Mouse (Mus musculus): ENCODE data around the gene S100a16. TPM values are rescaled to one million over a fixed set of nuclear protein-coding genes. Genes with fewer than 3 reads are reported as not detected.

S100a16 gene
- polyA plus RNA-seq, 1 experiment from 2014 or later: 192 TPM

DNA sequence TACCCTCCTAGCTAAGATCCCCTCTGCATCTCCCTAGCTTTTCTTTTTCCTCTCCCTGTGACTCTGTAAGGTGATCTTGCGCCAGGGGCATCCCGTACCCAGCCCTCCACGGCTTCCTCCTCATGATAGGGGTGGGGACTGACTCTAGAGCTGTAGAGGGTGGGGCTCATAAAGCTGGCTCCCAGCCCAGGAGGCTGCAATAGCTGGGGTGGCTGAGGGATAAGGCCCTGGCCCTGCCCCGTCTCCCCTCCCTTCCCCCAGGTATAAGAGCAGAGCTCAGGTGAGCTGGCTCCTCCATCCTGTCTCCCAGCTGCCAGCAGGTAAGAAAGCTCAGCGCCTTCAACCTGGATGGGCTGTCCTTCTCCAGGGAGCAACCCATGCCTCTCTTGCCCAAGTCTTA is 10.5 kb upstream of the S100a16 start, which contains the start of gene S100a14:
TSS of gene S100a14 (plus strand) at position 277 of the 400 bp plus-strand sequence.
- H3K27ac ChIP-seq: 0 out of 2 replicates have a peak within 1 kb of the TSS, but pooled peaks have one; percentile 2

DNA sequence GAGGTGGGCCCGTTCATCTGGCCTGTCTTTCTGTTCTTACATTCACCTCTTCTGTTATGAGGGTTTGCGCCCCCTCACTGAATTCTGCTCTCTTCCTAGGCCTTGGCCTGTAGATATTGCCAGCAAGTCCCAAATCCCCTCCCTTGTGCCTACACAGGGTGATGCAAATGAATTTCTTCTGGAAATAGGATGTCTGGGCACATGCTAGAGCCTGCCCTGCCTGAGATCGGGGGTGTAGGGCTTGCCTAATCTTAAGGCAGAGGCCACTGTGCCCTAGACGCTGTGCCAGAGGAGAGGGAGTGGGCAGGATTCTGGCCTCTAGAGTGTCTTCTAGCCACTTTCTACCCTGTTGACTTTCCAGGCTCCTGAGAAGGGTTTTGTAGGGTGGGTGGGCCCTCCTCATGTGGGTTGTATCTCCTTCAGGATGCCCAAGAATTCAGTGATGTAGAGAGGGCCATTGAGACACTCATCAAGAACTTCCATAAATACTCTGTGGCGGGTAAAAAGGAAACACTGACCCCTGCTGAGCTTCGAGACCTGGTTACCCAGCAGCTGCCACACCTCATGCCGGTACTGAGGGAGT is 9.7 kb upstream of the S100a16 start:
- Histone ChIP-seq H3K9me3 (replicated peaks) (no peaks in the 10 kb centered on the region), H3K9ac (no peak overlapping the region), H3K4me1 (peaks cover 11% of the 10 kb centered on the region; the same call in 1 of the 2 replicates), H3K4me3 (replicated peaks) (no peak overlapping the region), H3K27me3 (no peaks in the 10 kb centered on the region), H3K27ac (no peak overlapping the region), H3K36me3 (no peaks in the 10 kb centered on the region), H3K4me2 (no peak overlapping the region)
- WGBS: 89% methylated on average over 7 of the region's 7 CpGs
- ATAC-seq (replicated peaks; ENCODE audit: low FRiP score): no peak

More for the DNA sequence above, 10.5 kb upstream of the S100a16 start, which contains the start of gene S100a14:
- no peaks in the 10 kb centered on the region for H3K36me3 ChIP-seq
- peak; percentile 69; the same call in 1 of the 2 replicates for ATAC-seq (replicated peaks; ENCODE audit: low FRiP score)
- H3K27me3 ChIP-seq: no peaks in the 10 kb centered on the region
- no peaks in the 10 kb centered on the region for H3K9me3 ChIP-seq (replicated peaks)
- H3K9ac ChIP-seq: no peak within 1 kb of the TSS
- H3K4me2 ChIP-seq: no peak within 1 kb of the TSS
- no peak within 1 kb of the TSS for H3K4me3 ChIP-seq (replicated peaks)
- 57% methylated on average over 5 of the region's 5 CpGs for WGBS
- peaks cover 11% of the 10 kb centered on the region; the same call in 1 of the 2 replicates for H3K4me1 ChIP-seq

DNA sequence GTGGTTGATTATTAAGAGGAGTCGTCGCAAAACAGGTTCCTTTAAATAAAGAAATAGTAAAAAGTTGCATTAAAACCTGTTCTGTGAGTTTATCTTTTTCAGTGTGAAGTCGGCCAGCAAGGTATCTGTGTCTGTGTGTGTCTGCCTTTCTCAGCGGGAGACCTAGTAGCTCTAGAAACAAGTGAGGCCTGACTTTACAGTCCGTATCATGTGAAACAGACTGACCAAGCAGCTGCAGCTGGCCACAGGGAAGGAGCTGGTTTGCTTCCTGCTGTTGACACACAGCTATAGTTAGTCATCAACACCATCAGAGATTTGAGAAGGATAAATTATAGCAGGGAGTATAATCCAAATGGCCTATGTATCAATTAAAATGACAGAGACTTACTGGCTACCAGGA is 5.3 kb upstream of the S100a16 start:
- ATAC-seq (replicated peaks; ENCODE audit: low FRiP score): no peak
- Histone ChIP-seq H3K27ac (no peak overlapping the region), H3K27me3 (no peaks in the 10 kb centered on the region), H3K36me3 (no peaks in the 10 kb centered on the region), H3K9ac (no peak overlapping the region), H3K4me3 (replicated peaks) (no peak overlapping the region), H3K4me1 (peaks cover 5% of the 10 kb centered on the region), H3K4me2 (no peak overlapping the region), H3K9me3 (replicated peaks) (no peaks in the 10 kb centered on the region)
- 62% methylated on average over 5 of the region's 5 CpGs for whole genome bisulfite sequencing

DNA sequence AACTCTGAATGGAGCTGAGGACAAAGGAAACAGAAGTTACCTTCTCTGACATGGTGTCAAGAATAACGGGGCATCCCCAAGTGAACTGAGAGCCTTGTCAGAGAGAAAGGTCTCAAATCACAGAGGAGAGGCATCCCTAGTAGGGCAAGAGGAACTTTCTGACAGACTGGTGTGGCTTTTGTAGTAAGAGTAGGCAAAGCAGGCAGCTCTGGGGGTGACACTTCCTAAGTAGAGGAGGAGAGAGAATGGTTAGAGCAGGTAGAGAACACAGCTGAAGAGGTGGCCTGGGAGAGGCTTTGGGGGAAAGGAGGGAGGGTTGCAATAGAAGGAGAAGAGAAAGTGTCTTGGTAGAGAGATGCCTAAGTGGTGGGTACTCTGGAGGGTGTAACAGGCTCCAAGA is 1.6 kb upstream of the S100a16 start:
- no peaks in the 10 kb centered on the region for H3K36me3 ChIP-seq
- whole genome bisulfite sequencing: 67% methylated on average over 1 of the region's 1 CpGs
- no peak for ATAC-seq (replicated peaks; ENCODE audit: low FRiP score)

DNA sequence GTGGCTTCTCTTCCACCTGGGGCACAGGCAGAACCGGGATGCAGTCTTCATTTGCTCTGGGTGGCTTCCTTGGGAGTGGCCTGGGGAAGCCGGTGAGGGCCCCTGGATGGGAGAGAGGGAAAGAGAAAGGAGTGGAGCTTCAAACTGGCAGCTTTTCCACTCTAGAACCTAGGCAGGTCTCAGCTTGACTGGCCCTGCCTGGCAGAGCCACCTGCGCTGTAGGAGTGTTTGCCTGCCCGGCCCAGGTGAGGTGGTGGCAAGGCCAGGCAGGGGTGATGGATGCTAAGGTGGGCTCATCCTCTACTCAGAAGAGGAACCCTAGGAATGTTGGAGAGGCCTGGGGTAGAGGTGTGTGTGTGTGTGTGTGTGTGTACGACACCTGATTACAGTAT is 847 bp downstream of the S100a16 start:
- H3K4me3 ChIP-seq (replicated peaks): peak overlapping the region; percentile 32

More for the DNA sequence above, 1.6 kb upstream of the S100a16 start:
- H3K9ac ChIP-seq: no peak overlapping the region
- peaks cover 28% of the 10 kb centered on the region for H3K4me1 ChIP-seq
- H3K4me3 ChIP-seq (replicated peaks): no peak overlapping the region
- no peak overlapping the region for H3K4me2 ChIP-seq
- no peaks in the 10 kb centered on the region for H3K27me3 ChIP-seq
- H3K27ac ChIP-seq: no peak overlapping the region
- H3K9me3 ChIP-seq (replicated peaks): no peaks in the 10 kb centered on the region

DNA sequence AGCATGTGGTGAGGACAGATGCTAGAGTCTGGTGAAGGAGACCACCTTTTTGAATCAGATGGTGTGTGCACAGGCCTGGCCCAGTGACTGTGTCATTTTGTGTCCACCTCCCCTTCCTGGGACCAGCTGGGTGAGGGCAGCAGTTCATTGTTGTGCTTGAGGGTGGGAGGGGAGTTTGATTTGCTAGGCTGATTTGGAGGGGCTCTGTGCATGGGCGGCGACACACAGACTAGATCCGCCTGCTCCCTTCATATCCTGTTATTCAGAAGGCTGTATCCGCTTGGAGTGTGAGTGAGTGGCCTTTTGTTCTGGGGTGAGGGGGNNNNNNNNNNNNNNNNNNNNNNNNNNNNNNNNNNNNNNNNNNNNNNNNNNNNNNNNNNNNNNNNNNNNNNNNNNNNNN is 3.9 kb downstream of the S100a16 start:
- H3K27ac ChIP-seq: peak overlapping the region; percentile 78
- ATAC-seq (replicated peaks; ENCODE audit: low FRiP score): peak; percentile 34; the same call in 1 of the 2 replicates
- no peaks in the 10 kb centered on the region for H3K36me3 ChIP-seq
- H3K9me3 ChIP-seq (replicated peaks): no peaks in the 10 kb centered on the region
- H3K4me1 ChIP-seq: peaks cover 47% of the 10 kb centered on the region
- 24% methylated on average over 4 of the region's 4 CpGs for WGBS
- H3K4me2 ChIP-seq: peak overlapping the region; percentile 44
- H3K27me3 ChIP-seq: no peaks in the 10 kb centered on the region
- H3K9ac ChIP-seq: peak overlapping the region; percentile 36; the same call in 1 of the 2 replicates
- peak overlapping the region; percentile 30 for H3K4me3 ChIP-seq (replicated peaks)

More for the DNA sequence above, 847 bp downstream of the S100a16 start:
- no peaks in the 10 kb centered on the region for H3K27me3 ChIP-seq
- 63% methylated on average over 5 of the region's 5 CpGs for WGBS
- peak overlapping the region; percentile 29 for H3K9ac ChIP-seq
- H3K36me3 ChIP-seq: no peaks in the 10 kb centered on the region
- no peak for ATAC-seq (replicated peaks; ENCODE audit: low FRiP score)
- H3K27ac ChIP-seq: peak overlapping the region; percentile 91
- H3K4me2 ChIP-seq: peak overlapping the region; percentile 47
- no peaks in the 10 kb centered on the region for H3K9me3 ChIP-seq (replicated peaks)
- H3K4me1 ChIP-seq: peaks cover 47% of the 10 kb centered on the region

DNA sequence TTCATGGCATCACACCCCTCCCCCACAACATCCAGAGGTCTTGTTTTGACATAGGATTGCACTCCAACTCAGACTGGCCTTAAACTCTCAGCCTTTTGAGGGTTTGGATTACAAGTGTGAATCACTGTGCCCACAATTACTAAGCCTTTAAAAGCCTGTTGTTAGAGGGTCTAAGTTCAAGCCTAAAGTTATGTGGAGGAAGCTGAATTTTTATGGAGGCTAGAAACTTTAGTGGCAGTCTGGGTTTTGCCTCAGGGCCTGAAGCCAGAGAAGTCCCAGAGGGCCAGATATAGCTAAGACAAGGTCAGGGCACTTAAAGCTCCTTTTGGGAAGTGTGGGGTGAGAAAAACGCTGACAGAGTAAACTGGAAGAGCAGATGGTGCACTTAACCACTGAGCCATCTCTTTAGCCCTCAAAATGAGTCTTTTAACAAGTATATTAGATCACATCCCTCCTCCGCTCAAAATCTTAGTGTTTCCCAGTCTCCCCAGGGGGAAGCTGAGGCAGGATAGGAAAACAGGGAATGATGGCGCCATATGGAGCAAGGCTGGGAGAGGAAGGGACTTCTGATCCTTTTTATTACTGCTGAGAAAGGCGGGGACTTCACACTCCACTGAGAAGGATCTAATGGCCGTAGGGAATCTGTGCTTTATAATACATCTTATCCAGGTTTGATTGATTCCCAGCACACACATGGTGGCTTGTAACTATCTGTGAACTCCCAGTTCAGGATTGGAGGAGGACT is 12.8 kb downstream of the S100a16 start:
- 23% methylated on average over 5 of the region's 5 CpGs for WGBS
- ATAC-seq (replicated peaks; ENCODE audit: low FRiP score): 0 out of 2 replicates have a peak, but pooled peaks have one; percentile 29
- H3K4me1 ChIP-seq: peaks cover 9% of the 10 kb centered on the region; the same call in 1 of the 2 replicates
- H3K27me3 ChIP-seq: no peaks in the 10 kb centered on the region
- no peaks in the 10 kb centered on the region for H3K36me3 ChIP-seq
- H3K27ac ChIP-seq: 0 out of 2 replicates have a peak overlapping the region, but pooled peaks have one; percentile 4
- H3K4me3 ChIP-seq (replicated peaks): no peak overlapping the region
- H3K4me2 ChIP-seq: no peak overlapping the region
- no peak overlapping the region for H3K9ac ChIP-seq
- H3K9me3 ChIP-seq (replicated peaks): no peaks in the 10 kb centered on the region

DNA sequence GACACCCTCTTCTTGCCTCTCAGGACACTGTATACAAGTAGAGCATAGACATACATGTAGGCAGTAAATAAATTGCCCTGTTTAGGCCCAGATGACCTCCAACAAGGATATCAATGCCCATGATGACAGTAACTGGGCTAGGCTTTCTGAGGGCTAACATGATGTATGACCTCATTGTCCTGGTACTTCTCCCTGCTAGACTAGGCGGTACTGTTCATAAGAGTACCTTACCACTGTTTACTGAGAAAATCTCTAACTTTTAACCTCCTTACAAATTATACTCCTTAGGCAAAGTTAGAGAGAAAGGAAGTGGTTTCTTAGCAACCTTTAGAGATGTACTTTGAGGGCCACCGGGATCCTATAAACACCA is 13.4 kb downstream of the S100a16 start:
- WGBS: 79% methylated on average over 2 of the region's 2 CpGs
- H3K4me3 ChIP-seq (replicated peaks): no peak overlapping the region
- H3K27ac ChIP-seq: no peak overlapping the region
- no peak overlapping the region for H3K9ac ChIP-seq
- H3K36me3 ChIP-seq: no peaks in the 10 kb centered on the region
- H3K27me3 ChIP-seq: no peaks in the 10 kb centered on the region
- H3K4me1 ChIP-seq: peaks cover 9% of the 10 kb centered on the region; the same call in 1 of the 2 replicates
- no peak for ATAC-seq (replicated peaks; ENCODE audit: low FRiP score)
- H3K4me2 ChIP-seq: no peak overlapping the region
- H3K9me3 ChIP-seq (replicated peaks): no peaks in the 10 kb centered on the region

DNA sequence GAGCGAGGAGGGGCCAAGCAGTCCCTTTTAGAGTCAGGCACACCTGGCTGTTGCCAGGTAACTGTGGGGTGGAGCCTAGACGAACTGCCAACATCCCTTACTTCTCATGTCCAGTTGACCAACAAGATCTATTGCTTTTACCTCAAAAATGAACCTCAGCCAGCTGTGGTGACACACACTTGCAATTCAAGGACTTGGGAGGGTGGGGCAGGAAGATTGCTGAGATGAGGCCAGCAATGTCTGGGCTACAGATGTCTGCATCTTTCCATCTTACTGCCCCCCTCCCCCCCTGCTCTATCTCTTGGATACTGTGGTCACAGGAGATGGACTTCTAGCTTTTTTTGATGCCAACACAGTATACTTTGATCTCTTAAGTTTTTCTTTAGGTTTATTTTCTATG is 15.2 kb downstream of the S100a16 start:
- Histone ChIP-seq H3K27me3 (no peaks in the 10 kb centered on the region), H3K4me3 (replicated peaks) (no peak overlapping the region), H3K4me1 (peaks cover 9% of the 10 kb centered on the region; the same call in 1 of the 2 replicates), H3K9ac (no peak overlapping the region), H3K9me3 (replicated peaks) (no peaks in the 10 kb centered on the region), H3K36me3 (no peaks in the 10 kb centered on the region), H3K4me2 (no peak overlapping the region), H3K27ac (no peak overlapping the region)
- ATAC-seq (replicated peaks; ENCODE audit: low FRiP score): no peak
- WGBS: 90% methylated on average over 2 of the region's 2 CpGs

DNA sequence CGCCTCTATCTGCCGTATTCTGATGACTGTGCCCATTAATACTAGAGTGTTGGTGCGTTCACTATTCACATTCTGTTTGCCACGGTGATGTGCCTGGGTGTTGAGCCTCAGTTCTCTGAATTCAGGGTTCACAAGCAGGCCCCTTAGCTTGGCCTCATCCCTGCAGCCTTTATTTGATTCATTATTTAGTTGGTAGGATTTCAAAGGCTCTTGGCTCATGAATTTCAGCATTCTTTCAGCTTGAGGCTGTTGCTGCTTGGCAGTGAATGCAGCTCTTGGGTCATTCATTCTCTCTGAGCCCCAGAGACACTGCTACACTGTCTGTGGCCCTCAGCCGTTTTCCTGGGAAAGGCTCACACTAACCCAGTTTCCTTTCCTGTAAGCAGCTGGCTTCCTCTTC is 18.9 kb downstream of the S100a16 start:
- 72% methylated on average over 5 of the region's 5 CpGs for WGBS
- Histone ChIP-seq H3K27ac (no peak overlapping the region), H3K9me3 (replicated peaks) (no peaks in the 10 kb centered on the region), H3K36me3 (no peaks in the 10 kb centered on the region), H3K4me1 (no peaks in the 10 kb centered on the region), H3K4me3 (replicated peaks) (no peak overlapping the region), H3K9ac (no peak overlapping the region), H3K4me2 (no peak overlapping the region), H3K27me3 (no peaks in the 10 kb centered on the region)
- ATAC-seq (replicated peaks; ENCODE audit: low FRiP score): no peak

DNA sequence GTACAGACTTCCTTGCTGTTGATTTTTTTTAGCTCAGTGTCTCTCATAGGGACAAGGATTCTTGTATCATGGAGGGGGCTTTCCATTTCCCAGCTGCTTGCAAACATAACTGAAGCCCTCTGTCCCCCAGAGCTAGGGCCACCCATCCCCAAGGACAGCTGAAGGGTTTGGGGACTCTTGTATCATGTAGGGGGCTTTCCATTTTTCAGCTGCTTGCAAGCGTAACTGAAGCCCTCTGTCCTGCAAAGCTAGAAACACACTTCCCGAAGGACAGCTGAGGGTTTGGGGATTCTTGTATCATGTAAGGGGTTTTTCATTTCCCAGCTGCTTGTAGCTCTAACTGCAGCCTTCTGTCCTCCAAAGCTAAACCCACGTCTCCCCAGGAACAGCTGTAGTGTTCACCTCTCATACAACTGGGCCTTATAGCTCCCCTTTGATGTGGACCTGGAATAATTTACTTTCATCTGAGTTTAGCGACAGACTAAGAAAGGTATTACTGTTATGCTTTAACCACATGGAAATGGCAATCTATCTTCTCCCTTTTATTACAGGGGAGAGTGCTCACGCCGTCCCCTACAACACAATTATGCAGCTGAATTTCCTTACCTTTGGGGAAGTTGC is 23.1 kb downstream of the S100a16 start, which contains the start of gene S100a3:
TSS of gene S100a3 (plus strand) at position 571 of the 621 bp plus-strand sequence.
- no peak within 1 kb of the TSS for H3K9ac ChIP-seq
- no peak within 1 kb of the TSS for H3K4me2 ChIP-seq
- no peak for ATAC-seq (replicated peaks; ENCODE audit: low FRiP score)
- no peaks in the 10 kb centered on the region for H3K4me1 ChIP-seq
- H3K27ac ChIP-seq: no peak within 1 kb of the TSS
- no peak within 1 kb of the TSS for H3K4me3 ChIP-seq (replicated peaks)
- H3K9me3 ChIP-seq (replicated peaks): no peaks in the 10 kb centered on the region
- H3K27me3 ChIP-seq: no peaks in the 10 kb centered on the region
- no peaks in the 10 kb centered on the region for H3K36me3 ChIP-seq
- WGBS: 65% methylated on average over 6 of the region's 6 CpGs

DNA sequence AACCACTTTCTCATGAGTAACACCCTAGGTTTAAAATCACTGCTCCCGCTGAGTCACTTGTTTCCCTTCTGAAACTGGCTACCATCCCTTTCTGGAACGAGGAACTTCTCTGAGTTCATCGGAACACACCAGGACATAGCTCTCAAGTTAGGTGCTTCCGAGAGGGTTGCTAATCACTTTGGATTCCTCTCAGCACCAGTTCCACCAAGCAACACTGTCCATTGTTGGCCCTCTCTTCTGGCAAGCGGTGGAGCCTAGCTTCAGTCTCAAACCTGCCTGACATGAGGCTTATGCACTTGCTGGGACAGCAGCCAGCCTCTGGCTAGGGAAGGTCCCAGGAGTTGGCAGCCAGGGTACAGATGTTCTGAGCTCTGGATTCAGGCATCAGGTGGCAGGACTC is 37.6 kb downstream of the S100a16 start:
- H3K9me3 ChIP-seq (replicated peaks): no peaks in the 10 kb centered on the region
- no peak for ATAC-seq (replicated peaks; ENCODE audit: low FRiP score)
- H3K27ac ChIP-seq: no peak overlapping the region
- H3K4me2 ChIP-seq: no peak overlapping the region
- H3K27me3 ChIP-seq: no peaks in the 10 kb centered on the region
- no peak overlapping the region for H3K9ac ChIP-seq
- no peaks in the 10 kb centered on the region for H3K36me3 ChIP-seq
- no peak overlapping the region for H3K4me3 ChIP-seq (replicated peaks)
- H3K4me1 ChIP-seq: 0 out of 2 replicates have a peak, but pooled peaks cover 4% of the 10 kb centered on the region
- WGBS: 85% methylated on average over 5 of the region's 5 CpGs
